Mouse (Mus musculus): Measurements from ENCODE around the gene Scn3b. TPM values are rescaled to one million over a fixed set of nuclear protein-coding genes. Genes with fewer than 3 reads are reported as not detected.

The Scn3b gene
- polyA plus RNA-seq, 1 experiment from 2014 or later, result 23.1 TPM

DNA sequence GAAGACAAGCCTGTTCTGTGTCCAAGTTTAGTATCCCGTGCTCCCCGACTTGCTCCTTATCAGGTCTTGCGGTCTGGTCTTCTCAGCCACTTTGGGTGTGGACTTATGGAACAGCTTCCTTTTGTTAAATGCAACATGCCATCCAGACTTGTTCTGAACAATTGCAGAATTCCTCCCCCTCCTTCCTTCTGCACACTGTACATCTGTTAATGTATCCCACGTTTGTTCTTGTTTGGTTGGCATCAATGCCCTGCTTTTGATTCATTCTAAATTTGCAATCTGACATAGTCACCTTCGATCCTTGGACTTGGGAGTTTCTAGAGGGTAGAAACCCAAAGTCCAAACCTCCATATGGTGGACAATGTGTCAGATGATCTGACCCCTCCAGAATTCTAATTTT lies 6.9 kb downstream of the Scn3b start:
- Histone ChIP-seq H3K27me3 (no peaks in the 10 kb centered on the region), H3K27ac (no peak overlapping the region), H3K4me2 (no peak overlapping the region), H3K4me1 (no peaks in the 10 kb centered on the region), H3K36me3 (replicated peaks) (no peaks in the 10 kb centered on the region), H3K9ac (no peak overlapping the region), H3K4me3 (replicated peaks) (no peak overlapping the region), H3K9me3 (no peaks in the 10 kb centered on the region)
- WGBS, result 91% methylated on average over 5 of the region's 5 CpGs
- no peak for ATAC-seq (ENCODE audit: low FRiP score)

DNA sequence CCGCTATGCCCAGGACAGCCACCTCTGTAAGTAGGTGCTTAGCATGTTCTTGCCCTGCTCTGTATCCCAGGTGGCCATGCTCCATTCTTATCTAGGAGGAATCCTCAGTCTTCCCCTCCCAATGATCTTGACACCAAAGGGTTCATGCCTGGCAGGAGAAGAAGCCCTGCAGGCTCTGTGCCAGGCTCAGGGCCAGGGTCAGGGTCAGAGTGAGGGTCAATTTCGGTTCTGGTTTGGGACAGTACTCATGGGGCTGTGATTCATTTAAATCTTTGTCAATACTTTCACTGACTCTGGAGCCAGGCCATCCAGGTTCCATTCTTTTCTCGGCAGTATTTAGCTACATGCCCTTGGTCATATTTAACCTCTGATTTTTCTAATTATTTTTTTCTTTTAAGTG lies 8.7 kb downstream of the Scn3b start:
- Histone ChIP-seq H3K36me3 (replicated peaks) (no peaks in the 10 kb centered on the region), H3K4me1 (no peaks in the 10 kb centered on the region), H3K4me3 (replicated peaks) (no peak overlapping the region), H3K27ac (no peak overlapping the region), H3K4me2 (no peak overlapping the region), H3K9me3 (no peaks in the 10 kb centered on the region), H3K9ac (no peak overlapping the region), H3K27me3 (no peaks in the 10 kb centered on the region)
- ATAC-seq (ENCODE audit: low FRiP score), result no peak
- 85% methylated on average over 3 of the region's 3 CpGs for WGBS

DNA sequence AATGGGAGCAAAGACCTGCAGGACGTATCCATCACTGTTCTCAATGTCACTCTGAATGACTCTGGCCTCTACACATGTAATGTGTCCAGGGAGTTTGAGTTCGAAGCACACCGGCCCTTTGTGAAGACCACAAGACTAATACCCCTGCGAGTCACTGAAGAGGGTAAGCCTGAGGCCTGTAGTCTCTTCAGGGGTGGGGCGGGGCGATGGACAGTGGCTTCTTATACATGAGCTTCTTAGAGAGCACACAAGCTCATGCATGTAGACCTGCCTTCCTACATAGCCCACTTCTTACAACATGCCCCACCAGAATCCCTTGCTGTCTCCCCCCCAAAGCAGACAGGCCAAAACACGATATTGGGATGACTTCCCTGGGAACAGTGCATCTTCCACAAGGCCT lies 10.4 kb downstream of the Scn3b start:
- ATAC-seq (ENCODE audit: low FRiP score), result no peak
- H3K36me3 ChIP-seq (replicated peaks), result no peaks in the 10 kb centered on the region
- H3K4me1 ChIP-seq, result no peaks in the 10 kb centered on the region
- H3K9ac ChIP-seq, result no peak overlapping the region
- H3K4me3 ChIP-seq (replicated peaks), result no peak overlapping the region
- WGBS, result 98% methylated on average over 7 of the region's 7 CpGs
- H3K27ac ChIP-seq, result no peak overlapping the region
- H3K4me2 ChIP-seq, result no peak overlapping the region
- H3K9me3 ChIP-seq, result no peaks in the 10 kb centered on the region
- no peaks in the 10 kb centered on the region for H3K27me3 ChIP-seq

DNA sequence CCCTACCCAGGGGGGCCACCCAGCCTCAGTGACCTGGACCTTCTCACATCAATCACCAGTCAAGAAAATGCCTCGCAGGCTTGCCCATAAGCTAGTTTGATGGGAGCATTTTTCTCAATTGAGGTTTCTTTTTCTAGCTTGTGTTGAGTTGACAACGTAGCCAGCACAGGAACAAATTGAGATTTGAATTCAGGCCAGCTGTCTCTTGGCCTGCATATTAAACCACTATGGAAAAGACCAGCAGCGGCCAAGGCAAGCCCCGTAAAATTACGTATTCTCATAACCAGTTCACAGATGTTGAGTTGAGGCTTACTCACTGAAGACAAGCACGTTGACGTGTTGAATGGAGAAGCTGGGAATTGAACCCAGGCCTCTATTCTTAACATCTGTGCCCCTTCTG lies 14.0 kb downstream of the Scn3b start:
- Histone ChIP-seq H3K9ac (no peak overlapping the region), H3K4me3 (replicated peaks) (no peak overlapping the region), H3K27ac (no peak overlapping the region), H3K4me1 (no peaks in the 10 kb centered on the region), H3K9me3 (no peaks in the 10 kb centered on the region), H3K27me3 (no peaks in the 10 kb centered on the region), H3K4me2 (no peak overlapping the region), H3K36me3 (replicated peaks) (no peaks in the 10 kb centered on the region)
- no peak for ATAC-seq (ENCODE audit: low FRiP score)
- 91% methylated on average over 7 of the region's 7 CpGs for WGBS

DNA sequence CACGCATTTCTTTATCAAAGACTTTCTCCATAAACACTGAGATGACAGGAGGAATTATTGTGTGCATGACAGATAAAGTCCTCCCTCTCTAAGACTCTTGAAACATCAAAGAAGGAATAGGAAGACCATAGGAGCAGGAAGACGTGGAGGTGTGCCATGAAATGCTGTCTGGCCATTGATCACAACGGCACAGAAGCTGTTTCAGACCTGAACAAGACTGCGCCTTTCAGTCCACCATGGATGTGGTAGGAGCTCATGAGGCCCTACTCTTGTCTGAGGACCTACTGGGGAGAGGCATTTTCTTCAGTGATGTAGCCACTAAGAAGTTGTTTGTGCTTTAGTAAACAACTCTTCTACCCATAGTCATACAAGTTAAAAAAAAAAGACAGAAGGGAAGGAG lies 23.5 kb downstream of the Scn3b start:
- H3K9ac ChIP-seq, result no peak overlapping the region
- no peak overlapping the region for H3K4me3 ChIP-seq (replicated peaks)
- no peaks in the 10 kb centered on the region for H3K9me3 ChIP-seq
- no peak overlapping the region for H3K27ac ChIP-seq
- no peaks in the 10 kb centered on the region for H3K27me3 ChIP-seq
- no peak overlapping the region for H3K4me2 ChIP-seq
- ATAC-seq (ENCODE audit: low FRiP score), result no peak
- 89% methylated on average over 4 of the region's 4 CpGs for WGBS
- H3K4me1 ChIP-seq, result no peaks in the 10 kb centered on the region
- peaks cover 14% of the 10 kb centered on the region for H3K36me3 ChIP-seq (replicated peaks)

DNA sequence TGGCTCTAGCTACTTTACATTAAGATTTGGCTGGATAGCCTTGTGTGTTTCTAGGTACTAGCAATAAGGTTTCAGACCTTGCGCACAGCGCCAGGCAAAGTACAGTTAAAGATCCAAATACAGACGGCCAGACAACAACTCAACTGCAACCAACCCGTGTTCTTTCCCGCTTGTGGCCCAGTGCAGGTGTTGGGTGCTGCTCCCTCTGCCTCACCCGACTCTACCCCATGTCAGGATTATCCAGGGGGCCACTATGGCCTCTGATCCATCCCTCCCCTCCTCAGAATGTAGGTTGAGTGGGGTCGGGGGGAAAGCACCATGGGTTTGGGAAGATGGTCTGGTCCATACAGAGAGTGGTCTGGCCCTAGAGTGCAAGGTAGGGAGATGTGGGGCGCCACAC lies 24.3 kb downstream of the Scn3b start:
- H3K9ac ChIP-seq, result no peak overlapping the region
- no peak overlapping the region for H3K4me3 ChIP-seq (replicated peaks)
- peaks cover 22% of the 10 kb centered on the region for H3K36me3 ChIP-seq (replicated peaks)
- no peaks in the 10 kb centered on the region for H3K4me1 ChIP-seq
- no peaks in the 10 kb centered on the region for H3K27me3 ChIP-seq
- H3K27ac ChIP-seq, result no peak overlapping the region
- no peaks in the 10 kb centered on the region for H3K9me3 ChIP-seq
- no peak for ATAC-seq (ENCODE audit: low FRiP score)
- H3K4me2 ChIP-seq, result no peak overlapping the region
- 92% methylated on average over 8 of the region's 8 CpGs for WGBS

DNA sequence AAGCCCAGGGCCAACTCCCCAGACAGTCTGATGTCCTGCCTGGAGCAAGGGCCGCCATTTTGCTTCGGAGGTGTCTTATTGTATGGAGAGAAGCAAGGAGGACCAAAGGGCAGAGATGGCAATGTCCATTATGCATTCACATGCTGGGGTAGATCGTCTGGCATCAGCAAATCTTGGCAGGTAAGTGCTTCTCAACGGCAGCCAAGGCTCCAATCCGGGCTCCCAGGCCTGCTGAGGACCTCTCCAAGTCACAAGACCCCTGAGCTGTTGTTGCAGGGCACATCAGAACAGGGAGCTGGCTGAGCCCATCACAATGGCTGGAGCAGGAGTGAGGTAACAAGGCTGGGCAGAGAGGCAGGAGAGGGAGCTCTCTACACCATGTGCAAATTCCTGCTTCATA lies 24.7 kb downstream of the Scn3b start:
- WGBS, result 95% methylated on average over 5 of the region's 5 CpGs
- Histone ChIP-seq H3K27me3 (no peaks in the 10 kb centered on the region), H3K4me1 (no peaks in the 10 kb centered on the region), H3K9ac (no peak overlapping the region), H3K36me3 (replicated peaks) (peaks cover 27% of the 10 kb centered on the region), H3K4me2 (no peak overlapping the region), H3K4me3 (replicated peaks) (no peak overlapping the region), H3K27ac (no peak overlapping the region), H3K9me3 (no peaks in the 10 kb centered on the region)
- no peak for ATAC-seq (ENCODE audit: low FRiP score)

DNA sequence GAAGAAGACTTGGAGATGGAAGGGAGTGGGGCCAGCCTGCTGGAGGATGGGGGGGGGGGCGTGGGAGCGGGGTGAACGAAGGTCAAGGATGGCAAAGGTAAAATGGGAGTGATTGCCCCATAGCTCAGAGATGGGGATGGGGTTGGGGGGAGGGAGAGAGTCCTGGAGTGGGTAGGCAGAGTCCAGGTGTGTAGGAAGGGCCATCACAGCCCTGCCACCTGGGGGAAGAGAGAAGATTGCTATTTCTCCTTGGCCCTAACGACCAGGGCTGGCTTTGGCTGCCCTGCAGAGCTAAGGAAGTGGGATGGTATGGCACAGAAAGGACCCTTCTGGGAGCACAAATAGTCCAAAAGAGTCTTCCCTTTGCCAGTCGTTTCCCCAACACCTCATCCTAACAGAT lies 25.2 kb downstream of the Scn3b start:
- no peaks in the 10 kb centered on the region for H3K4me1 ChIP-seq

DNA sequence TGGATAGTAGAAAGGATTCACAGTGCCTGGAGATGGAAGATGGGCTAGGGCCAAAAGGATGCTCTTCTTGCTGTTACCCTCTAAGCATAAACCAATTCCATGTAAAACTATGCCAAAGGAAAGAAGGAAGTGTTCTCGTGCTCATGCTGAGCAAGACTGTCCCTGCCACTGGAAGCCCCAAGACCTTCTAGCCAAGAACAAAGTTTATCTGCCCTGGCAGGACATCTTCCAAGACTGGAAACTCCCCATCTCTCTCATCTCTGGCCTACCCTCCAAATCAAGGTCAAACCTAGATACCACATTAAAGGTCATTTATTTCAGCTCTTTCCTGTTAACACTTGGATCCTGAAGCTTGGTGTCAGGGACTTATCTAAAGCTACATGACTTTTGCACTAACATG lies 25.8 kb downstream of the Scn3b start:
- H3K27me3 ChIP-seq, result no peaks in the 10 kb centered on the region
- no peak overlapping the region for H3K9ac ChIP-seq
- H3K4me2 ChIP-seq, result no peak overlapping the region
- H3K4me1 ChIP-seq, result no peaks in the 10 kb centered on the region
- no peak overlapping the region for H3K27ac ChIP-seq
- 96% methylated on average over 1 of the region's 1 CpGs for WGBS
- H3K36me3 ChIP-seq (replicated peaks), result peaks cover 33% of the 10 kb centered on the region
- no peak for ATAC-seq (ENCODE audit: low FRiP score)
- H3K4me3 ChIP-seq (replicated peaks), result no peak overlapping the region
- H3K9me3 ChIP-seq, result no peaks in the 10 kb centered on the region

More for the DNA sequence above, 25.2 kb downstream of the Scn3b start:
- ATAC-seq (ENCODE audit: low FRiP score), result no peak
- Histone ChIP-seq H3K27me3 (no peaks in the 10 kb centered on the region), H3K36me3 (replicated peaks) (peaks cover 27% of the 10 kb centered on the region), H3K4me3 (replicated peaks) (no peak overlapping the region), H3K9ac (no peak overlapping the region), H3K4me2 (no peak overlapping the region), H3K9me3 (no peaks in the 10 kb centered on the region), H3K27ac (no peak overlapping the region)
- 88% methylated on average over 5 of the region's 5 CpGs for WGBS

DNA sequence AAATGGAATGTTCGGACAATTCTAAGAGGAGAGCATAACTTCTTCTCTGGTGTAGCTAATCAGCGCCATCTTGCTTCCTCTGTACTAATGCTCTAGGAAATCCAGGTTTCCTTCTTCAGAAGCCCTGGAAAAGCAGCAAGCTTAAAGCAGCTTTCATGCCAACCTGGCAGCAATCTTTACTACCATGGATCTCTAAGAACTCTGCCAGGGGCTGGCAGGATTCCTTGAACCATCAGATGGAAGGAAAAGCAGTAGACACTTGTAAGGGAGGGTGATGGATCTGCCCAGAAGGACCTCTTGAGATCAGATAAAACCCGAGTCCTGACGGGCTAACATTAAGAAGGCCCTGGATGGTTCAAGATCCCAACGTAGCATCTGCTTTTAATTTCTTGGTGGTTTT lies 27.2 kb downstream of the Scn3b start:
- H3K27me3 ChIP-seq, result no peaks in the 10 kb centered on the region
- H3K4me2 ChIP-seq, result no peak overlapping the region
- H3K9ac ChIP-seq, result no peak overlapping the region
- peaks cover 34% of the 10 kb centered on the region for H3K36me3 ChIP-seq (replicated peaks)
- no peaks in the 10 kb centered on the region for H3K9me3 ChIP-seq
- H3K27ac ChIP-seq, result no peak overlapping the region
- H3K4me3 ChIP-seq (replicated peaks), result no peak overlapping the region
- no peaks in the 10 kb centered on the region for H3K4me1 ChIP-seq
- 95% methylated on average over 5 of the region's 5 CpGs for WGBS
- no peak for ATAC-seq (ENCODE audit: low FRiP score)

DNA sequence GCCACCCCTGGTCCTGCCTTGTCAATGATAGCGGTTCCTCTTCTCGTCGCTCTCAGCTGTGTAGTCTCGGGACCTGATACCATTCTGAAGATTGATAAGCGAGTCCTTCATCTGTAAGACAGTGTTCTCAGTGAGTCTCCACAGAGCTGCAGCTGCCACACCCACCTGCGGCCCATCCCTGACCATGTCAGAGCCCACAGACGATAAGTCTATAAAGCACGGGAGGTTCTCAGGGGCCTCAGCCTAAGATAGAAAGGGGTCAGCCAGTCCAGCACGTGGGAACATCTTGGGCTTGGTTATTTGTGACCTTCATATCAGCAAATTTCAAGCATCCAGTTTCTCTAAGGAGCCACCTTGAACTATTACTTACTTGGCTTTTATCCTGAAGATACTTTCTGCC lies 29.0 kb downstream of the Scn3b start:
- 93% methylated on average over 9 of the region's 9 CpGs for WGBS
- peaks cover 38% of the 10 kb centered on the region for H3K36me3 ChIP-seq (replicated peaks)

DNA sequence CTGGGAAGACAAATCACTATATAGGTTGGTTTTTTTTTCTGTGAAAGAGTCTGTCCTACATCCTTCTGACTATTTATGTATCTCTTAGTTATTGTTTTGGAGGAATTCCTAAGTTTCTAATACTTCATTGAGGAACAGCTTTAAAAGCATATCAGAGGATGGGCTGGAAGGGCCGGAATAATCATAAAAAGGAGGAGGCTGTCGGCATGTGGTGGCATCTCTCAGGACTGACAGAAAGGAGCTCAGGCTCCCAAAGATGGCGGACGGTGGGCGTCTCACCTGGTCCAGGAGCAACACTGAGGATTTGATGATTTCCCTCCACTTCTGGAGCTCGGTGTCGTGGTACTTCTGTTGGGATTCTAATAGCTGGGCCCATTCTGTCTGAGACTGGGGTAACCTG lies 30.3 kb downstream of the Scn3b start:
- ATAC-seq (ENCODE audit: low FRiP score), result no peak
- no peaks in the 10 kb centered on the region for H3K9me3 ChIP-seq
- H3K27ac ChIP-seq, result no peak overlapping the region
- peaks cover 36% of the 10 kb centered on the region for H3K36me3 ChIP-seq (replicated peaks)
- no peak overlapping the region for H3K9ac ChIP-seq
- WGBS, result 91% methylated on average over 7 of the region's 7 CpGs
- H3K4me3 ChIP-seq (replicated peaks), result no peak overlapping the region
- H3K27me3 ChIP-seq, result no peaks in the 10 kb centered on the region
- H3K4me1 ChIP-seq, result no peaks in the 10 kb centered on the region
- no peak overlapping the region for H3K4me2 ChIP-seq

More for the DNA sequence above, 29.0 kb downstream of the Scn3b start:
- H3K9ac ChIP-seq, result no peak overlapping the region
- no peak overlapping the region for H3K27ac ChIP-seq
- no peak for ATAC-seq (ENCODE audit: low FRiP score)
- no peak overlapping the region for H3K4me2 ChIP-seq
- no peaks in the 10 kb centered on the region for H3K9me3 ChIP-seq
- H3K4me3 ChIP-seq (replicated peaks), result no peak overlapping the region
- H3K4me1 ChIP-seq, result no peaks in the 10 kb centered on the region
- no peaks in the 10 kb centered on the region for H3K27me3 ChIP-seq

DNA sequence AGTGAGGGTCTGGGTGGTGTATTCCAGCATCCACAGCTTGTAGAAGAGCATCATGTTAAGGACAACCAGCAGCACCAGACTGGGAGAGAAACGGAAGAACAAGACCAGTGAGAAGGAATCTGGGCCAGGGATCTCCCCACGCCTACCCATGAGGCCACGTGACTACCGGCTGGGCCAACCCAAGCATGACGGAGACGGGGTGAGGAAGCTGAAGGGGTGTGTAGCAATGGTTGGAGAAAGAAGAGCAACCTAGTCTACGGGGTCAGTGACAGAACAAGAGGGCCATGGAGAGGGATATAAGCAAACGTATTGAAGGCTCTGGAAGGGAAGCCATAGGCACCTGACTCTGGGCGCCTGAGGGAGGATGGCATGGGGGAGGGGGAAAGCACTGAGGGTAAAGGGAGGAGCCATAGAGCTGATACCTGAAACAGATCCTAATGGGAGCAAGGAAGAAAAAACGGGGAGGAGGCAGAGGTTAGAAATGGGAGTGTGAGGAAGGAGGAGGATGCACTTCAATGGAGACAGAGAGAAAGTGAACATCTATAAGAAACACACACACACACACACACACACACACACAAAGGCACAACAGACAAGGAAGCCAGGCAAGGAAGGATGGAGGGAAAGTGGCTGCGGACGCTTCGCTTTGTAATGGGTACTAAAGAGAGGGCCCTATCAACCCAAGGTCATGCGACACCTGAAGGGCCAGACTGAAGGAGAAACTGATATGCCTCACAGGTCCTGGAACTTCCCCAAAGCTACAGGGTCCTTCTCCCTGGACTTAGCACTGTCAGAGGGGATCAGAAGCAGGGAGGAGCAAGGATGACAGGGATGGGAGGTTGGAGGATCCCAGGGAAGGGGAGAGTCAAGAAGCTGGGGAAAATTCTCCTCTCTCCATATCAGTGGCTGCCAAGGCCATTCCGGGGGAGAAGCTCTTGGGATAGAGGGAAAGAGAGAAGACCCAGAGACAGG lies 31.3 kb downstream of the Scn3b start:
- H3K36me3 ChIP-seq (replicated peaks), result peaks cover 43% of the 10 kb centered on the region
- no peak overlapping the region for H3K27ac ChIP-seq
- no peaks in the 10 kb centered on the region for H3K27me3 ChIP-seq
- no peaks in the 10 kb centered on the region for H3K9me3 ChIP-seq
- no peaks in the 10 kb centered on the region for H3K4me1 ChIP-seq
- H3K4me3 ChIP-seq (replicated peaks), result no peak overlapping the region
- ATAC-seq (ENCODE audit: low FRiP score), result no peak
- 92% methylated on average over 15 of the region's 15 CpGs for WGBS
- no peak overlapping the region for H3K9ac ChIP-seq
- H3K4me2 ChIP-seq, result no peak overlapping the region

Data from forebrain, embryonic 12.5 days (tissue).